Mouse (Mus musculus): ENCODE measurements at regions not wholly inside any gene's neighbourhood (a gene's known extent, or its start where the extent isn't known, plus 50 kb on each side); places are given as distances from the start of the nearest gene placed in this dataset.

- intact Hi-C loops (cut with DNase I) = no loop called here
- DNase-seq (ENCODE audit: low spot score) = no peak
These were observed 65.4 kb upstream of the Tes start for GRCm38 (mm10) chr6:16999451-17000139.

DNA sequence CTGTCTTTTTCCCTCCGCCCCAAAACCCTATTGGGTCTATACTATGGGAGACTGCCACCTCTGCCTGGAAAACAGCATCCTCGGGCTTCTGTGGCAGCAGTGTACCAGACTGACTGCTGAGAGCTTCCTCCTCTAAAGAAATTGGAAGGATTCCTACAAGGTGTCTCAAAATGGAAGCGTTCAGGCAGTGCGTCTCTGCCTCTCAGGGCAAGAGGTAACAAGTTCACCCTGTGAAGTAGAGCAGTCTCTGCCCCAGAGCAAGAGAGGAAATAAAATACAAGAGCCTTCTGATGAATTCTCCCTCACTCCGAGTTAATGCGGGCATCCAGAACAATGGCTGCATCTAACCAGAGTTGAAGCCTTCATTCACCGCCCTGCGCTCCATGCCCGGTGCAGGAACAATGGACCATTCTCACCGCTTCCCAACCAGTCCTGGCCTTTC, 69.4 kb upstream of the Tes start:
- intact Hi-C loops (cut with DNase I) = no loop called here
- DNase-seq (ENCODE audit: low spot score) = no peak

DNA sequence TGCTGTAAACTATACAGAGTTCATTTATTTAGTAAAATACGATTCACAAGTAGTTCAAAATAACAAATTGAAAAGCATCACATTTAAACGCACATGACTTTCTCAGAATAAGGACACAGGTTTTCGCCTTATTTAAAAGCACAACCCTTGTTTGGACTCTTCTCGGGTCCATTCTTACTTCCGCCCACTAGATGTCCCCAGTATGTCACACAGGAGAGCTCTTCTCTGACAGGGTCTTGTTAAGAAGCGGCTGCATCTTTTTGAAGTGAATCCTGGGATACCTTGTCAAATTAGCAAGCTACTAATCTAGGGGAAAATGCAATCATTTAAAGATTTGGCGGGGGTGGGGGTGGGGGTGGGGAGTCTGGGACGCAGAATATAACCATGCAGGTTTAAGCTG, 70.2 kb upstream of the Tes start:
- intact Hi-C loops (cut with DNase I) = no loop called here
- DNase-seq (ENCODE audit: low spot score) = no peak

DNA sequence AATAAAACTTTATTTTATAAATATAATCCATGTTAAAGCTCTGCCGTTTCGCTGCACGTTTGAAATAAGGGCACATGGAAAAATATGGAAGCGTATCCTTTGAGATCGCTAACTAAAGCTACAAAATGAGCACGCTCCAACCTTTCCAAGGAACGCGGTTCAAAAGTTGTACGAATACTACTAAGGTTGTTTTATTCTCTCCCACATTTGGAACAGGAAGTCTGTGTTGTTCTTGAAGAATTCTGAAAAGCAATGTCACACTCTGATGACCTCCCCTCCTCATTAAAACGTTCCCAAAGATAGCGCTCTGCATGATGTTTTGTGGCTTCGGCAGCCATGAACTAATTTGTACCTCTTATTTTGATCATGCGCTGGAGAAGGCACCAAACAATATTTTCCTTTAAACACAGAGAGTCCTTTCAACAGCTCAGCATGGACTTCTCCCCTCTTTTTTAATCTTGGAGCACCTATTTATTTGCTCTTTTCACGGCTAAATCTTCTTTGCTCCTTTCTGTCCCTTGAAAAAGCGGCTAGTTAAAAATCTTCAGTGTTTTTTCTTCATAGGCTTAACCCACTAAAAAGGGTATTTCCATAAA, 72.9 kb upstream of the Tes start:
- intact Hi-C loops (cut with DNase I) = no loop called here
- no peak for DNase-seq (ENCODE audit: low spot score)

- intact Hi-C loops (cut with DNase I) = no loop called here
- no peak for DNase-seq (ENCODE audit: low spot score)
These were observed 79.9 kb upstream of the Tfec start for GRCm38 (mm10) chr6:16978206-16978505.

GRCm38 (mm10) chr6:16977392-16978205, 79.4 kb upstream of the Tfec start:
- intact Hi-C loops (cut with DNase I) = no loop called here
- no peak for DNase-seq (ENCODE audit: low spot score)

DNA sequence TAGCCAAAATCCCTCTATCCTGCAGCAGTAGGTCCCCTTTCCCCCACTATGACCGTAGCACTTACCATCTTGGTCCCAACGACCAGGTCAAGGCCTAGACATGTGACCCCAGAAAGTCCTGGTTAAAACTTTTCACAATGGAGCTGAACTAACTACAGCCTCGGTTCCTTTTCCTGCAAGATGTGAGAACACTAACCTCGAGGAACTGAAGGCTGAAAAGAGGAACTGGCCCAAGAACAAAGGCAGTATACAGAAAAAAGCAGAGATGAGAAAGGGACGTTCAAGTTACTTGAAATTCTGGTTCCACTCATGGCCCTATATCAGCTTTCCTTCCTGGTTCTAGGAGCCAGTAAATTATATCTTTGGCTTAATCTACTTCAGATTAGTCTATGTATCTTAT, 67.4 kb upstream of the Tfec start:
- intact Hi-C loops (cut with DNase I) = no loop called here
- DNase-seq (ENCODE audit: low spot score) = no peak

- intact Hi-C loops (cut with DNase I) = no loop called here
- DNase-seq (ENCODE audit: low spot score) = no peak
These were observed 66.1 kb upstream of the Tfec start for GRCm38 (mm10) chr6:16964362-16964761.

- intact Hi-C loops (cut with DNase I) = no loop called here
- no peak for DNase-seq (ENCODE audit: low spot score)
These were observed 65.7 kb upstream of the Tfec start for GRCm38 (mm10) chr6:16963958-16964357.

DNA sequence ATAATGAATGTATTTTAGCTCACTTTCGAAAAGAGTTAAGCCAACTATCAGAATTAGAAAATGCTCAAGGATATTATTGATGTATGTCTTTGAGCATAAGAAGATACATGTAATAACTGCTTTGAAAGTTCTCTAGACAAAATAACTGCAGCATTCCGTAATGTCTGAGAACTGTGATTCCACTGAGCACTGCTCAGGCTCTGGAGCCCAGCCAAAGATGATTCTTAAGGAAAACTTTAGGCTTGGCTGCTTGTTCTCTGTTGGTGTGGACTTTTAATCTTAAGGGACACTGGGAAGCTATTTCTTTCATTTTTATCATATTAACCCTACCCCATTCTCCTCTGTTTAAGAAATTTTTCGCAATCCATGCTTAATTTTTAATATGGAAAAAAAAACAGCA, 59.9 kb upstream of the Tfec start:
- intact Hi-C loops (cut with DNase I) = no loop called here
- DNase-seq (ENCODE audit: low spot score) = peak; percentile 9

DNA sequence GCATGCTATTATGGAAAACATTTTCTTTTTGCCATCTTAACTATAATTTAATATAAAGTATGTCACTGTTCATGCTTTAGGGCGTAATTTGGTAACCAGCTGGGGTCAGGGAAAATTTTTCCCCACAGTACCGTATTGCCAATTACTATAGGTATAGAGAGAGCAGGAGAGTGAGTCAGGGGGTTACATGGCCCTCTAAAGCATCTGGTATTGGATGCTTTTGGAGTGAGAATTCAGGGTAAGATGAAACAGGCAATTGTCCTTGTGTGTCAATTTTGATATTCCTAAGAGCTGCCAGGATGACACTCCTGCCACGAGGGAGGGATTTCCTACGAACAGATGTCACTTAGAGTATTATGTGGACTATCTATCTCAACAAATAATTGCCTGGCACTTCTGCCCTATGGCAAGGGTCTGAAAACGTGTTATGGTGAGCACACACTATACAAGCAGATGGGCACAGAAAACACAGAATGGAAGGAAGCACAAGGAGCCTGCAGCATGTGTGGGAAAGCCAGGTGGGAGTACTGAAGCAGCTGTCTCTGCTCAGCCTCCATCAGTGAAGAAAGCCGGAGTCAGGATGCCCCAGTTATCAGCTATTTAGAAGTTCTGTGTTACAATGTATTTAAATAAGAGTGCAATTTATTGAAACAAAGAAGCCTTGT, 58.7 kb upstream of the Tfec start:
- DNase-seq (ENCODE audit: low spot score) = no peak
- intact Hi-C loops (cut with DNase I) = no loop called here

All from heart, postnatal 25 days (tissue).